Mouse (Mus musculus): ENCODE data around the gene Mt1.
"Not testable (repeated sequence)": the region's sequence is repeated elsewhere in the genome, so short reads cannot be mapped to it uniquely, and the experiment has no call there.

The Mt1 gene

GRCm38 (mm10) chr8:94178857-94179712 is at the start of gene Mt1:
Gene Mt1 (plus strand): TSS chr8:94179082.
- peak; percentile 69 for DNase-seq (ENCODE audit: low spot score)

DNA sequence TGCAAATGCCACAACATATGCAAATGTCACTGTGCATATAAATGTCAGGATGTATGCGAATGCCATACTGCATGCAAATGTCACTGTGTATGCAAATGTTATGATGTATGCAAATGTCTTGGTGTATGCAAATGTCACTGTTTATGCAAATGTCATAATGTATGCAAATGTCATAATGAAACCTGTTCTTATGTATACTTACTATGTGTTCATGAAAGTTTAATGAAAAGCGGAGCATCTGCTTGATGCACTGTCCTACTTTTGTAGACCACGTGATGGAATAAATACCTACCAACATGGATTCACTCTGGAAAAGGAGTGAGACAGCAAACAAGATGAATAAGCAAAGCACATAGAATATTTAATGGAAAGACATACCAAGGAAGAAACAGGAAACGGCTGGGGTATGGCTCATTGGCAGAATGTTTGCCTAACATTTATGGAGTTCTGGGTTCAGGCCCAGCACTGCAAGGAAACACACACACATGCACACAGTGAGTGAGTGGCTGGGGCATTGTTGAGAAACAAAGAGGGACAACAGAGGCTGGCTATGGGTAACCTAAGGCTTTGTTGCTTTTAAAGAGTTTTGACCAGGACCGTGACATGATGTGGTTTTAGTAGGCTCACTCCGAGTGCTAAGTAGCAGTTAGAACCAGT is 49.6 kb upstream of the Mt1 start:
- DNase-seq (ENCODE audit: low spot score), result no peak

DNA sequence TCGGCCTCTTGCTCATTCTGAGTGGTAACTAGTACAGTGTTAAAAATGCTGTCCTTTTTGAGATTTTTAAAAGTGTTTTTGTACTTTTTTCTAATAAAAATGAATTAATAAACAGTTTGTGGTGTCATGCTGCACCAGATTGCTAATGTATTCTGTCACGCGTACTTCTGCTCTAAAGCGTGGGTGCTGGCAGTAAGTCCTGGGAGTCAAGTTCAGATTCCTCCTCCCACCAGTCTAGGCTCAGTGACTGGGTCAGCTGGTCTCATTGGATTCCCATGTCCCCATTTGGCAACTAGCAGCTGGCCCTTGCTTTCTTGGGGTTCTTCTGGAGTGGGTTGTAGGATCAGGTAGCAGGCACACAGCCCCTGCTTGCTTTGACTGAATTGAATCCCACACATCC is 48.8 kb upstream of the Mt1 start:
- DNase-seq (ENCODE audit: low spot score), result no peak

DNA sequence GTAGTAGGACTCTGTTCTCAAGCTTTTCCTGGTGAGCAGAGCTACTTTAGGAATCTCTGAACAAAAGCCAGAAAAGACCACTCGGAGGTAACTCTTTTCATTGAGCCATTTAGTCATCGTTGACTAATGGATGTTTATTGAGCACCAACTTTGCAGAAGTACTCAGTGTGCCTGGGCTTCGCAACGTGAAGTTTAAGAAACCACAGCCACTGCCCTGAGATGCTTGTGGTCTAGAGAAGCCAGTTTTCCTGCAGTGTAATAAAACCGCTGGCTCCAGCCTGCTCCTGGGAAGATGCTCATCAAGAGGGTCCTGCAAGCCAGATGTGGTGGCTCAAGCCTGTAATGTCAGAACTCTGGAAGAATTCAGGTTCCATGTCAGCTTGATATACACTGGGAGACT is 46.8 kb upstream of the Mt1 start:
- DNase-seq (ENCODE audit: low spot score), result no peak

- not testable (repeated sequence) for DNase-seq (ENCODE audit: low spot score)
Measured at GRCm38 (mm10) chr8:94134601-94135000, 44.3 kb upstream of the Mt1 start.

DNA sequence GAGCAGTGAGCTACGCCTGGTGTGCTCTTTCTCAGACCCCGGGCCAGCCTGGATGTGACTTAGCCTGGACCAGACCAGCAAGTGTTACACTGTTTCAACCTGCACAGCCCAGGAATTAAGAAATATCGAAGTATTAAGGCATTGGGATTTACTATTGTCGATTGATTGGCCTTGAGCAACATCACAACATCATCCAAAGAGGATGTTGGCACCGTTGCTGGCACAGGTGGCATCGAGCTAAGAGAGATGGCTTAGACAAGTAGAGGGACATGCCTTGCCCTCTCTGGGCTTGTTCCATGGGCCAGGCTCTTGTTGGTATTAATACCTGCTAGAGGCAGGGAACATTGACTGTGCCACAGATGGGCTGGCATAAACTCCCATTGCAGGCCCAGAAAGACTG is 43.3 kb upstream of the Mt1 start:
- no peak for DNase-seq (ENCODE audit: low spot score)

GRCm38 (mm10) chr8:94136192-94136591 is 42.7 kb upstream of the Mt1 start:
- DNase-seq (ENCODE audit: low spot score), result no peak

- DNase-seq (ENCODE audit: low spot score), result no peak
Measured at GRCm38 (mm10) chr8:94136933-94137332, 41.9 kb upstream of the Mt1 start, which contains the start of gene Mt4. Gene Mt4 (plus strand): TSS chr8:94137197.

DNA sequence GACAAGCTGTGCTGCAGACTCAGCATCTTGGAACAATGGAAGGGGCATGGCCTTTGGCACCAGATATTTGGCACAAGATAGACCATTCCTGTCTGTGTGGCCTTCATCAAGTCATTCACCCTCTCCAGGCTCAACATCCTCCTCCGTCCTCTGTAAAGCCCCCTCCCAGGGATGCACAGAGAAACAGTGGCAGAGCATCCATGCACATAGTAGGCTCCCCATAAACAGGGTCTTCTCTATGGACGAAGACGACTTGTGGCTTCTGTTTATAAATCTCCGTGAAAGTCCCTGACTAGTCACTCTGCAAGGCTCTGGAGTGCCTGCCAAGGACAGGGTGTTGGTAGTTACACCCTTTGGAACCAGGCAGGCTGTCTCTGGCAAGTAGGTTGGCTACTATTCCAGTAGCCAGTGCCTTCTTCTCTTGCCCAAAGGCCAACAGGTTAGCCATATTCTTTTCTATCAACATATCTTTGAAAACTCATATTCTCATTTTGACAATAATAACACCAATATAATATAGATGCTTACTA is 38.6 kb upstream of the Mt1 start:
- DNase-seq (ENCODE audit: low spot score), result no peak

GRCm38 (mm10) chr8:94148236-94148635 is 30.6 kb upstream of the Mt1 start:
- DNase-seq (ENCODE audit: low spot score), result no peak

GRCm38 (mm10) chr8:94150925-94151324 is 28.0 kb upstream of the Mt1 start:
- DNase-seq (ENCODE audit: low spot score), result no peak

- peak; percentile 31 for DNase-seq (ENCODE audit: low spot score)
Measured at GRCm38 (mm10) chr8:94152513-94153300, 26.2 kb upstream of the Mt1 start, which contains the start of gene Mt3. Gene Mt3 (plus strand): TSS chr8:94152607.

DNA sequence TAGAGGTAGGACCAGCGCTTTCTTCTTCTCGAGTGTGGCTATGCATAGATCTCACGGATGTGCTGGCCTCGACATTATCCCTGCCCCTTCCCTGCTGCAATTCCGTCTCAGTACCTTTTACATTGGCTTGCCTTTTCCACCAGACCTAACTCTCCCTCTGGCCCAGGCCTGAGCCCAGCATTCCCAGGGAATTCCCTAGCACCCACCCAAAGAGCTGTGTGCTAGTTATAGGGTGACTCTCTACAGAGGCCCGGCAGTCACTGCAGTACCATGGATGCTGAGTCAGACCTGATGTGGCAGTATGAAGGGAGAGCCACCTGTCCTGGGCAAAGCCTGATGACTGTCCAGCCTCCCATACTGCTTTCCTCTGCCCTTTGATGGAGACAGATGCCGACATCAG is 25.4 kb upstream of the Mt1 start:
- no peak for DNase-seq (ENCODE audit: low spot score)

- no peak for DNase-seq (ENCODE audit: low spot score)
Measured at GRCm38 (mm10) chr8:94154537-94154936, 24.3 kb upstream of the Mt1 start.

DNA sequence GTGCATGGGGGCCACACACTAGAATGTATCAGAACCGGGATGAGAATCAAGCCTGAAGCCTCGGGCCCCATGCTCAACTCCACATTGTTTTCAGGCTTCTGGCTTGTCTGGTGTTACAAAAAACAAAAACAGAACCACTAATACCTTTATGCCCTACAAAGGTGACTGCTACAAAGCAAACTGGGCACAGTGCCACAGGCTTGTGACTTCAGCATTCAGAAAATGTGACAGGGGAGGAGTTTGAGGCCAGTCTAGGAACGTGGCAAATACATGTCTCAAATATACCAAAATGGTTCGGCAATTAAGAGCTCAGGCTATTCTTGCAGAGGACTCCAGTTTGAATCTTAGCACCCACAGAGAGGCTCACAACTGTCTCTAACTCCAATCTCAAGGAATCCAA is 22.8 kb upstream of the Mt1 start:
- no peak for DNase-seq (ENCODE audit: low spot score)

DNA sequence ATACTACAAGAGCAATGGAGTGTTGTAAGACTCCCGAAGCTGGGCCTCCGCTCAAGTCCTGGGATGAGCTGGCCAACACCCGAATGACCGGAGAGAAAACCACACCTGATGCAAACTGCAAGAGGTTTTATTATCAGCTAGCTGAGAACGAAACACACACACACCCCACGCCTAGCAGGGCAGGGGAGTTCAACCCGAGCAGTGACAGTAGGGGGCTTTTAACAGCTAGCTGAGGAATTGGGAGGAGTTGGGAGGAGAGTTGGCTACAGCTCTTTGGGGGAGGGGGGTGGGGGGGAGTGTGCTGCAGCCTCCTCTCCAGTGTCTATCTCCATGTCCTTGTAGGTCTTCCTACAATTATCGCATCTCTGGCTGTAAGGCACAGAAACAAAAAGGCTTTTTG is 13.1 kb upstream of the Mt1 start:
- not testable (repeated sequence) for DNase-seq (ENCODE audit: low spot score)

- peak; percentile 88 for DNase-seq (ENCODE audit: low spot score)
Measured at GRCm38 (mm10) chr8:94167244-94167643, 11.6 kb upstream of the Mt1 start.

GRCm38 (mm10) chr8:94169547-94169946 is 9.3 kb upstream of the Mt1 start:
- DNase-seq (ENCODE audit: low spot score), result no peak

DNA sequence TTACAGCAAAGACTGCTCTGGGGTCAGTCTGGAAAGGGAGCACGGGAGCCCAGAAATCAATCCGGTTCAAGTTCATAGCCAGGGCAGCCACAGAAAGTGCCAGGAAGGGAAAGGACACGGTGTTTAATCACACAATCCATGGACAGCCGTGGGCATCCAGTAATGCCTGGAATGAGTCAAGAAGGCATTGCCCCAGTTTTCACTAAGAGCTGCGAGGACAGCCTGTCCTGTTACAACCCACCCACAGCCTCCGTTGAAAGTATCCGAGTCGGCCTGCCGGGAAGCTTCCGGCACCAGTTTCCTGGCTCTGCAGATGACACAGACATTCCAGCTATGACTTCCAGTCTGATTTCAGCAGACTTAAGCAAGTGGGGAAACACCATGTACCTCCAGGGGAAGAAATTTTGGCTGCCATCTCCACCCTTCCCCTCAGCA is 7.5 kb upstream of the Mt1 start:
- no peak for DNase-seq (ENCODE audit: low spot score)

- peak; percentile 52 for DNase-seq (ENCODE audit: low spot score)
Measured at GRCm38 (mm10) chr8:94172075-94172808, 6.6 kb upstream of the Mt1 start, which contains the start of gene Mt2. Gene Mt2 (plus strand): TSS chr8:94172664.
